Mouse (Mus musculus) kidney, embryonic 15.5 days (tissue): ENCODE measurements around the gene Sertad4. TPM values are rescaled to one million over a fixed set of nuclear protein-coding genes. Genes with fewer than 3 reads are reported as not detected.

ENCODE experiments used
- ATAC-seq: fragments of 200-750 bp; cut with Nextera tagmentation; replicated peaks from 2 replicates; pipeline ENCODE4 v1.8.0; 2017; ENCODE audit warnings: moderate TSS enrichment; ENCODE audit not compliant: low FRiP score
- H3K27ac ChIP-seq: fragments of 300-500 bp; sonication (generic); 2 replicates; pipeline ENCODE4 v1.5.1; 2015; ENCODE audit warnings: mild to moderate bottlenecking, inconsistent platforms
- H3K27me3 ChIP-seq: fragments of 300-500 bp; sonication (generic); 2 replicates; pipeline ENCODE4 v1.6.1; 2015; ENCODE audit warnings: inconsistent platforms
- H3K36me3 ChIP-seq: fragments of 300-500 bp; sonication (generic); 2 replicates; pipeline ENCODE4 v1.6.1; 2015; ENCODE audit warnings: inconsistent platforms
- H3K4me1 ChIP-seq: fragments of 300-500 bp; sonication (generic); 2 replicates; pipeline ENCODE4 v1.6.1; 2015; ENCODE audit warnings: inconsistent platforms
- H3K4me2 ChIP-seq: fragments of 300-500 bp; sonication (generic); 2 replicates; pipeline ENCODE4 v1.6.1; 2015; ENCODE audit warnings: moderate library complexity, mild to moderate bottlenecking, inconsistent platforms
- H3K4me3 ChIP-seq: fragments of 300-500 bp; sonication (generic); replicated peaks from 2 replicates; pipeline ENCODE4 v1.5.1; 2015; ENCODE audit warnings: mild to moderate bottlenecking, inconsistent platforms
- H3K9ac ChIP-seq: fragments of 300-500 bp; sonication (generic); 2 replicates; pipeline ENCODE4 v1.6.1; 2015; ENCODE audit warnings: mild to moderate bottlenecking, inconsistent platforms
- H3K9me3 ChIP-seq: fragments of 300-500 bp; sonication (generic); replicated peaks from 2 replicates; pipeline ENCODE4 v1.6.1; 2016; ENCODE audit warnings: inconsistent platforms
- WGBS: fragments of 180-500 bp; shearing (Covaris S2); methylation state at CpG from one replicate; pipeline ENCODE4 v1.1.7; 2015; ENCODE audit warnings: mixed read lengths; 5-methylcytosine and 5-hydroxymethylcytosine counted together
- polyA plus RNA-seq: library from polyadenylated mRNA; unstranded; fragments of >200 nt; fragmentation: Nextera tagmentation; extraction: Ambion mirVana; gene quantifications from 2 replicates; pipeline ENCODE4 v1.2.1, GENCODE M21; 2015

Gene Sertad4
- polyA plus RNA-seq, 1 experiment from 2014 or later: 22.9 TPM

GRCm38 (mm10) chr1:192864440-192864839 lies 8.9 kb upstream of the Sertad4 start:
- H3K9me3 ChIP-seq: no peaks in the 10 kb centered on the region
- no peak overlapping the region for H3K9ac ChIP-seq
- H3K4me1 ChIP-seq: peaks cover 19% of the 10 kb centered on the region
- no peak overlapping the region for H3K4me3 ChIP-seq
- H3K27ac ChIP-seq: no peak overlapping the region
- H3K27me3 ChIP-seq: no peaks in the 10 kb centered on the region
- no peak overlapping the region for H3K4me2 ChIP-seq
- no peaks in the 10 kb centered on the region for H3K36me3 ChIP-seq
- WGBS: 60% methylated on average over 3 of the region's 3 CpGs
- ATAC-seq: no peak

GRCm38 (mm10) chr1:192861305-192861960 lies 5.9 kb upstream of the Sertad4 start:
- 39% methylated on average over 5 of the region's 5 CpGs for WGBS
- peaks cover 21% of the 10 kb centered on the region for H3K4me1 ChIP-seq
- peak; percentile 62 for ATAC-seq

GRCm38 (mm10) chr1:192860273-192860672 lies 4.7 kb upstream of the Sertad4 start:
- WGBS: 67% methylated on average over 6 of the region's 6 CpGs
- Histone ChIP-seq H3K9ac (no peak overlapping the region), H3K27ac (no peak overlapping the region), H3K4me2 (no peak overlapping the region), H3K4me1 (peaks cover 30% of the 10 kb centered on the region), H3K9me3 (no peaks in the 10 kb centered on the region), H3K36me3 (no peaks in the 10 kb centered on the region), H3K27me3 (peaks cover 15% of the 10 kb centered on the region), H3K4me3 (no peak overlapping the region)
- 0 out of 2 replicates have a peak, but pooled peaks have one; percentile 27 for ATAC-seq

More at GRCm38 (mm10) chr1:192861305-192861960, 5.9 kb upstream of the Sertad4 start:
- no peaks in the 10 kb centered on the region for H3K36me3 ChIP-seq
- peak overlapping the region; percentile 29; the same call in 1 of the 2 replicates for H3K27ac ChIP-seq
- H3K9me3 ChIP-seq: no peaks in the 10 kb centered on the region
- peaks cover 15% of the 10 kb centered on the region for H3K27me3 ChIP-seq
- H3K4me3 ChIP-seq: no peak overlapping the region
- no peak overlapping the region for H3K9ac ChIP-seq
- no peak overlapping the region for H3K4me2 ChIP-seq

- Histone ChIP-seq H3K27ac (no peak overlapping the region), H3K27me3 (peaks cover 28% of the 10 kb centered on the region), H3K36me3 (no peaks in the 10 kb centered on the region), H3K4me3 (no peak overlapping the region), H3K9ac (no peak overlapping the region), H3K4me1 (peaks cover 51% of the 10 kb centered on the region), H3K9me3 (no peaks in the 10 kb centered on the region), H3K4me2 (no peak overlapping the region)
- no peak for ATAC-seq
- WGBS: 90% methylated on average over 5 of the region's 5 CpGs
Observed at GRCm38 (mm10) chr1:192857582-192857981, 2.0 kb upstream of the Sertad4 start.

- Histone ChIP-seq H3K27me3 (peaks cover 32% of the 10 kb centered on the region), H3K9me3 (no peaks in the 10 kb centered on the region), H3K36me3 (no peaks in the 10 kb centered on the region), H3K4me1 (peaks cover 51% of the 10 kb centered on the region), H3K4me3 (no peak overlapping the region), H3K9ac (no peak overlapping the region), H3K4me2 (no peak overlapping the region), H3K27ac (no peak overlapping the region)
- no peak for ATAC-seq
- WGBS: 79% methylated on average over 6 of the region's 6 CpGs
Observed at GRCm38 (mm10) chr1:192856931-192857330, 1.4 kb upstream of the Sertad4 start.

GRCm38 (mm10) chr1:192856411-192856810 lies 855 bp upstream of the Sertad4 start:
- no peak for ATAC-seq
- Histone ChIP-seq H3K27ac (peak overlapping the region; percentile 95), H3K4me1 (peaks cover 51% of the 10 kb centered on the region), H3K27me3 (peaks cover 32% of the 10 kb centered on the region), H3K9ac (no peak overlapping the region), H3K4me2 (peak overlapping the region; percentile 95), H3K4me3 (no peak overlapping the region; the same call in 1 of the 2 replicates), H3K36me3 (no peaks in the 10 kb centered on the region), H3K9me3 (no peaks in the 10 kb centered on the region)
- 16% methylated on average over 10 of the region's 10 CpGs for WGBS

- H3K9me3 ChIP-seq: no peaks in the 10 kb centered on the region
- peaks cover 58% of the 10 kb centered on the region for H3K4me1 ChIP-seq
- WGBS: under 1% methylated on average over 45 of the region's 45 CpGs
- H3K9ac ChIP-seq: peak overlapping the region; percentile 83
- no peaks in the 10 kb centered on the region; the same call in 1 of the 2 replicates for H3K36me3 ChIP-seq
- H3K27ac ChIP-seq: peak overlapping the region; percentile 95
- H3K4me2 ChIP-seq: peak overlapping the region; percentile 95
- ATAC-seq: peak; percentile 77
- H3K27me3 ChIP-seq: peaks cover 34% of the 10 kb centered on the region
- peak overlapping the region; percentile 76 for H3K4me3 ChIP-seq
Observed at GRCm38 (mm10) chr1:192854819-192855271, 711 bp downstream of the Sertad4 start.

GRCm38 (mm10) chr1:192853988-192854818 lies 1.4 kb downstream of the Sertad4 start:
- Histone ChIP-seq H3K9ac (peak overlapping the region; percentile 83), H3K4me1 (peaks cover 63% of the 10 kb centered on the region), H3K27ac (peak overlapping the region; percentile 95), H3K4me2 (peak overlapping the region; percentile 95), H3K4me3 (peak overlapping the region; percentile 76), H3K9me3 (no peaks in the 10 kb centered on the region), H3K27me3 (peaks cover 34% of the 10 kb centered on the region), H3K36me3 (peaks cover 6% of the 10 kb centered on the region)
- ATAC-seq: 0 out of 2 replicates have a peak, but pooled peaks have one; percentile 6
- 5% methylated on average over 19 of the region's 19 CpGs for WGBS

GRCm38 (mm10) chr1:192853429-192853828 lies 2.1 kb downstream of the Sertad4 start:
- peak overlapping the region; percentile 95; the same call in 1 of the 2 replicates for H3K27ac ChIP-seq
- ATAC-seq: no peak
- H3K4me1 ChIP-seq: peaks cover 63% of the 10 kb centered on the region
- H3K9me3 ChIP-seq: no peaks in the 10 kb centered on the region
- peak overlapping the region; percentile 95 for H3K4me2 ChIP-seq
- 39% methylated on average over 2 of the region's 2 CpGs for WGBS
- H3K4me3 ChIP-seq: peak overlapping the region; percentile 76
- no peak overlapping the region for H3K9ac ChIP-seq
- peaks cover 14% of the 10 kb centered on the region for H3K36me3 ChIP-seq
- peaks cover 34% of the 10 kb centered on the region for H3K27me3 ChIP-seq

GRCm38 (mm10) chr1:192852047-192852446 lies 3.5 kb downstream of the Sertad4 start:
- Histone ChIP-seq H3K4me1 (peaks cover 63% of the 10 kb centered on the region), H3K9me3 (no peaks in the 10 kb centered on the region), H3K27ac (peak overlapping the region; percentile 61), H3K4me3 (no peak overlapping the region; the same call in 1 of the 2 replicates), H3K36me3 (peaks cover 27% of the 10 kb centered on the region), H3K4me2 (peak overlapping the region; percentile 95), H3K27me3 (peaks cover 21% of the 10 kb centered on the region), H3K9ac (no peak overlapping the region)
- ATAC-seq: no peak

- WGBS: 12% methylated on average over 6 of the region's 6 CpGs
- H3K36me3 ChIP-seq: peaks cover 31% of the 10 kb centered on the region
- H3K4me2 ChIP-seq: peak overlapping the region; percentile 95
- ATAC-seq: no peak
- peaks cover 63% of the 10 kb centered on the region for H3K4me1 ChIP-seq
- peaks cover 18% of the 10 kb centered on the region for H3K27me3 ChIP-seq
- no peaks in the 10 kb centered on the region for H3K9me3 ChIP-seq
- peak overlapping the region; percentile 7; the same call in 1 of the 2 replicates for H3K9ac ChIP-seq
- no peak overlapping the region; the same call in 1 of the 2 replicates for H3K4me3 ChIP-seq
- peak overlapping the region; percentile 61 for H3K27ac ChIP-seq
Observed at GRCm38 (mm10) chr1:192851640-192852039, 3.9 kb downstream of the Sertad4 start.

GRCm38 (mm10) chr1:192851126-192851525 lies 4.4 kb downstream of the Sertad4 start:
- no peaks in the 10 kb centered on the region for H3K9me3 ChIP-seq
- 3% methylated on average over 2 of the region's 2 CpGs for WGBS
- peak overlapping the region; percentile 61 for H3K27ac ChIP-seq
- H3K9ac ChIP-seq: peak overlapping the region; percentile 7; the same call in 1 of the 2 replicates
- peaks cover 36% of the 10 kb centered on the region for H3K36me3 ChIP-seq
- H3K4me1 ChIP-seq: peaks cover 58% of the 10 kb centered on the region
- H3K27me3 ChIP-seq: peaks cover 18% of the 10 kb centered on the region
- H3K4me3 ChIP-seq: no peak overlapping the region
- H3K4me2 ChIP-seq: peak overlapping the region; percentile 95
- ATAC-seq: no peak
